Mouse (Mus musculus): ENCODE measurements around the gene Pgs1.

Gene Pgs1

GRCm38 (mm10) chr11:118042791-118043190, 56.7 kb downstream of the Pgs1 start:
- no peak for DNase-seq (ENCODE audit: low read depth in 1 of 2, low spot score in 2 of 2)

DNA sequence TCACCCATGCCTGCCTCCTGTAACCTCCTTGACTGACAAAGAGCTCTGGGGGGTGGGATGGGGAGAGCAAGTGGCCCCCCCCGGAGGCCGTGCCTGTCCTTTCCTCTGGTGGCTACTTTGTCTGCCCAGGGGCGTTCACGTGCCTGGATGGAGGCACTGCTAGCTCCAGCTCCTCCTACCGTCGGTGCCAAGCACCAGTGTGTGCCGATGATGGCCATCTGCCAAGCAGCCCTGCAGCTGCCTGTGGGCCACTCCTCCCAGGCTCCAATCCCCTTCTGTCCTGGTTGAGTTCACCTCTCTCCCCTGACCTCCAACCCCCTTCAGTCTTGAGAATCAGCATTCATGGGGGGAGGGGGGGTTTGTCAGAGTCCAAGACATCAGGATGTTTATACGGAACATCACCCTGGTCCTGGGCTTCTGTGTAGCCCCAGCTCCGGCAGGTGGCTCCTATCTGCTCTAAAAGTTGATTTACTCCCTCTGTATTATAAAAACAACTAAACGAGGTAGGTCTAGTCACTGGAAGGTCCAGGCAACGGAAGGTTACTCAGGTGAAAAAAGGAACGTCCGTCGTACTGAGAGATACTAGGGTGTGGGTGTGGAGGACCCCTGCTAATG, 57.3 kb downstream of the Pgs1 start:
- no peak for DNase-seq (ENCODE audit: low read depth in 1 of 2, low spot score in 2 of 2)

- DNase-seq (ENCODE audit: low read depth in 1 of 2, low spot score in 2 of 2), result no peak
Observed at GRCm38 (mm10) chr11:118049641-118050040, 63.5 kb downstream of the Pgs1 start.

DNA sequence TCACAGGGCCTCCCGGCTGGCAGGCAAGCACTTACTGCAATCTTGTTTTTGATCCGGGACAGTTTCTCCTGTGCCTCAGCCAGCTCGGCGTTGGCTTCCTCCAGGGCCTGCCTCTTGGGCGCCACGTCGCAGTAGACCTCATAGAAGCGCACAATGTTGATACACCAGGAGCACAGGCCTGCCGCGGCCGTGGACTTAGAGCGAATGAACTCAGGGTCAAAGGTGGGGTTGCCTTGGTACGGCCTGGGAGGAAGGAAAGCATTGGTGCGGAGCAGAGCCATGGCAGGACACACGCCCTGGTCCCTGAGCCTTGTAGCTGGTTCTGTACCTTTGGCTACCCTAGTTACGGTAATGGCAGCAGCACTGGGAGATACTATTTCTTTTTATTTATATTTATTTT, 64.1 kb downstream of the Pgs1 start:
- no peak for DNase-seq (ENCODE audit: low read depth in 1 of 2, low spot score in 2 of 2)

GRCm38 (mm10) chr11:118058367-118058766, 72.3 kb downstream of the Pgs1 start:
- no peak for DNase-seq (ENCODE audit: low read depth in 1 of 2, low spot score in 2 of 2)

DNA sequence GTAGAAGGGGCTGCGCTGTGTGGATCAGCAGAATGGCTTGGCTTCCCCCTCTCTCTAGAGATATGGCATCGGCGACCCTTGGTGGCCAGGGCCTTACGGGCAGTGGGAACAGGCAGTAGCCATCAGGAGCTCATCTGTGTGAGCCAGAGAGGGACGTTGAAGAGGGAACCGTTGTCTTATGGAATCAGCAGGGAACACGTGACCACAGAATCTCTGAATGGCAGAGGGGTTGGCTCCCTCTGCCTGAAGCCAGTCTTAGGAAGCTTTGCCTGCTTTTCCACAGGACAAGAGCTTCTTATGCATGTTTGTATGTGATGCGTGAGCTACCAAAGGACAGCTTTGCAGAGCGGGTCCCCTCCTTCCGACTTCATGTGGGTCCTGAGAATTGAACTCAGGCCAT, 72.8 kb downstream of the Pgs1 start:
- no peak for DNase-seq (ENCODE audit: low read depth in 1 of 2, low spot score in 2 of 2)

- DNase-seq (ENCODE audit: low read depth in 1 of 2, low spot score in 2 of 2), result no peak
Observed at GRCm38 (mm10) chr11:118060038-118060437, 73.9 kb downstream of the Pgs1 start.

DNA sequence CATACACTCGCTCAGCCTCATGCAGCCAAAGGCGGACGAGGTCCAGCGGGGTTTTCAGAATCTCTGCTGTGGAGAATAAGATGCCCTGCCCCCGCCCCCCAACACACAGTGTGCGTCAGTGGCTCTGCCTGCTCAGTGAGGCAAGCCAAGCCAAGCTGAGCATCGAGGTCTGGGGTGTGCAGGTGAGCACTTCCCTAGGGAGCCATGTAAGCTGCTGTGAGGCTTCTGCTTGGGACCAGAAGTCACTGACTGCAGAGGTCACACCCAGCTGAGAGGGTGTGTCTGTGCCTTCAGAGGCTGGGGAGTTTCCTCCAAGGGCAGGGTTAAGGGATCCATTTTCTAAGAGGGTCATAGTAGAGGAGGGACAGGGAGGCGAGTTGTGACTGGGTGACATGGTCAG, 81.5 kb downstream of the Pgs1 start:
- no peak for DNase-seq (ENCODE audit: low read depth in 1 of 2, low spot score in 2 of 2)

GRCm38 (mm10) chr11:118068812-118069332, 82.8 kb downstream of the Pgs1 start:
- no peak for DNase-seq (ENCODE audit: low read depth in 1 of 2, low spot score in 2 of 2)

- DNase-seq (ENCODE audit: low read depth in 1 of 2, low spot score in 2 of 2), result no peak
Observed at GRCm38 (mm10) chr11:118071227-118071912, 85.3 kb downstream of the Pgs1 start.
